Mouse (Mus musculus) ovary, postnatal 10 days (tissue): ENCODE measurements around the gene Prr15l.

Source experiments
- DNase-seq: peaks from one replicate; pipeline ENCODE4 v3.0.0; 2022; ENCODE audit warnings: low spot score

Prr15l gene

GRCm38 (mm10) chr11:96919003-96919402 is 8.9 kb upstream of the Prr15l start:
- DNase-seq = no peak

DNA sequence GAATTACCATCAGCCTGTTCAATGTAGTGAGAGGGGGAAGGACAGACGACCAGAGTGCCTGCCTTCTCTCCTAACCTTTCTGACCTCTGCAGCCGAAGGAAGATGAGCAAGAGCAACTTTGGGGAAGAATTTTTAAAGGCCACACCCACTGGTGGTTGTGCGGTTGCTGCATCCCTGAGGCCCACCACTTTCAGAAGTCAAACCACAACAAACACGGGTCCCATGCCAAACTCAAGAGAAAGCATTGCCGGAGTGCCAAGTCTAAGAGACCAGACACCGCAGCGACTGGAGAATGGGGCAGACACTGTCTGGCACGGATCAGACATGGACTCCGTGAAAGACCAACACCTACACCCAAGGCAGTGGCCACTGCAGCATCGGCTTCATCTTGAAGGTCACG is 3.0 kb upstream of the Prr15l start:
- DNase-seq = no peak

DNA sequence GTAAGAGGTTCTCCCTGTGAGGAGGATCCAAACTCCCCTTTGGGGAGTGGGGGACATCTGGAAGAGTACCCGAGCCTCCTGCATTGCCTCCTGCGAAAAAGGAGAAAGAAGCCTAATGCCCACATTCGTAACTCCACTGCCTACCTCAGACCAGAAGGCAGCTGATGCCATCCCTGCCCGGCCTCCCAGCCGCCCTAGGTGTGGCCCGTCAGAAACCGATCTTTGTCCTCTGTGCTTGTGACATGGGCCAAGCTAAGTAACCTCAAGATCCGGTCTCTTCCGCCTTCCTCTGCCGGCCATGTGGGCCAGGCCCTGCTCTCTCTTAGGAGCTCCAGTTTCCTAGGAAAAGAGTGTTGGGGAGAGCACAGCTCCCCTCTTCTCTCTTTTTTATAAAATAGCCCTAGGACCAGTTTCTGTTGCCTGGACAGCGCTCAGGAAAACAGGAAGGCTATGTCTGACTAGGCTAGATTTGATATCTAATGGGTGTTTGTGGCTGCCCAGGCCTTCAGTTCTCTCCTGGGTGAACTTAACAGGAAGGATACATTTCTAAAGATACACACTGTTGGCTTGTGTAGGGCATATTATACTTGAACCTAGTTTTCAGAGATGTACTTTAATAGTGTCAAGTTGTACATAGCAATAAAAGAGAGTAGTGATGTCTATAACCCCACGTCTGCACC is 2.3 kb upstream of the Prr15l start:
- DNase-seq = no peak

DNA sequence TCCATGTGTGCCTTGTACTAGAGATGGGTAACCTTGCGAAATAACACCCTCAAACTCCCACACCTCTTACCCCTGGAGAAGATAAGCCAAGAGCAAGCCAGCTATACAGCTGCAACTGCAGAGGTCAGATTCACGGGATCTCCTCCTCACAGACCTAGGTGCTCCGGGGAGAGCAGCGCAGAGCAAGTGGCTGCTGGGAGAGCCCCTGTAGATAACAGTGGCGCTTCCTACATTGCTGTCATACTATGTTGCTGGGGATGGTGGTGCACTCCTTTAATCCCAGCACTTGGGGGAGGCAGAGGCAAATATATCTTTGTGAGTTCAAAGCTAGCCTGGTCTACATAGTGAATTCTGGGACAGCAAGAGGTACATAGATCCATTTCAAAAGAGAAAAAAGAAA is 1.3 kb upstream of the Prr15l start:
- DNase-seq = no peak

DNA sequence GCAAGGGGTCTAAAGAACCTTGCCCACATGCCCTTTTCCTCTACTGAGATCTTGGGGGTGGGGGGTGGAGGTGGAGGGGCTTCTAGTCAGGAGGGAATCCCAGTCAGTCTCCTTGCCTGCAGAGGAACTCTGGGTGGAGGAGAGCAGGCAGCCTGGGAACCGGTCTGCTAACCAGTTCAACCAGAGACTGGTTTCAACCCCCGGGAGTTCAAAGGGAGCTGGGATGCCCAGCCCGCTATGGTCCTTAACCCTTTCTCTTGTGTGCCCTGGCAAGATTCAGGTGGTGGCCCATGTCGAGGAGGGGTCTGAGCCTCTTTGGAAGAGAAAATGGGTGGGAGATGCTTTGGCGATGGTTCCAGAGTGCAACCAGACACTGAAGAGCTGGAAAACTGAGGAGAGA is 787 bp downstream of the Prr15l start:
- no peak for DNase-seq

GRCm38 (mm10) chr11:96929096-96929765 is 1.3 kb downstream of the Prr15l start:
- no peak for DNase-seq

DNA sequence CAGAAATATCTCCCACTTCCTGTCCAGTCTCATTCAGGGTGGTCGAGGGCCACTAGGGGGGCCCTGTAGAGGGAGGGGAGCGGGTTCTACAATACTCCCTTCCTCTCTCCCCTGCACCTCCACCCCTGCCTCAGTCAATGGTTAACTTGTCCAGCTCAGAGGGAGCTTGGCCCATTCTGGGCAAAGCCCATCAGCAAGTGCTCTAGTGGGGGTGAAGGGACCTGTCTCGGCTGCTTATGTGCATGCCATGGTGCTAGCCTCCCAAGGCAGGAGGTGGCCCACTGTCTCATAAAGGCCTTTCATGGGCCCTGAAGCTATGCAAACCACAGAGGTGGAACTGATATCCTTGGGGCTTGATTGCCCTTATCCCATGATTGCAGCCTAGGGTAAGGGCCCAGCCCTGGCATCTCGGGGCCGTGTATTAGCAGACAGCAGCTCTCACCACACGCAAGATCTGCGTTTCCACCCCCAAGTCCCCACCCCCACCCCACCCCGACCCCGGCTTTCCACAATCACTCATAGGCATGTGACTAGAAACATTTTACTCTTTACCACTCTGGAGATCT is 1.9 kb downstream of the Prr15l start:
- no peak for DNase-seq

DNA sequence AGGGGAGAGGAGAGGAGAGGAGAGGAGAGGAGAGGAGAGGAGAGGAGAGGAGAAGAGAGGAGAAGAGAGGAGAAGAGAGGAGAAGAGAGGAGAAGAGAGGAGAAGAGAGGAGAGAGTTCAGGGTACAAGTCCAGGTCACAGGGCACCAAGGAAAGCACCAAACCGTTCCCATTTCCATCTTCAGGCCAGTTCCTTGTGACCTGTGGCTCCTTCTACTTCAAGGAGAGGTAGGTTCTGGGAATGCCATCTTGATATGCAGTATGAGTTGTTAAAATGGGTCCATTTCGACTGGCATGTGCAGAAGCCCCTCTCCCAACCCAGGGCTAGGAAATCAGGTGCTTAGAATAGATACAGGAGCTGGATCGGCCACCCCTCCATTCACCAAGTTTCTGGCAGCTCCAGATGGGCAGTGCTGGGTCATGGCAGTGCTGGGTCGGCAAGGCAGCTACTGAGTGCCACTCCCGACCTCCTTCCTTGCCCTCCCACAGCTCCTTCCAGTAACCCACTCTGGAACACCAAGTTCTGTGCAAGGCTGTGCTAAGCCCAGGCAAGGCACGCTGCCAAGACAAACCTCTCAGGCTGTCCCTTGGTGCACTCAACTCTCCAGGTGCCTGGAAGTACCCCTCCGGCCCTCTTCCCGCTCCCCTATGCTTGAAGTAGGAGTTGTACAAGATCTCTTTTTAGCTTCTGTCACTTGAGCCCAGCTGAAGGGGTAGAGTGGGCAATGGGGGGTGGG is 3.6 kb downstream of the Prr15l start:
- DNase-seq = no peak

DNA sequence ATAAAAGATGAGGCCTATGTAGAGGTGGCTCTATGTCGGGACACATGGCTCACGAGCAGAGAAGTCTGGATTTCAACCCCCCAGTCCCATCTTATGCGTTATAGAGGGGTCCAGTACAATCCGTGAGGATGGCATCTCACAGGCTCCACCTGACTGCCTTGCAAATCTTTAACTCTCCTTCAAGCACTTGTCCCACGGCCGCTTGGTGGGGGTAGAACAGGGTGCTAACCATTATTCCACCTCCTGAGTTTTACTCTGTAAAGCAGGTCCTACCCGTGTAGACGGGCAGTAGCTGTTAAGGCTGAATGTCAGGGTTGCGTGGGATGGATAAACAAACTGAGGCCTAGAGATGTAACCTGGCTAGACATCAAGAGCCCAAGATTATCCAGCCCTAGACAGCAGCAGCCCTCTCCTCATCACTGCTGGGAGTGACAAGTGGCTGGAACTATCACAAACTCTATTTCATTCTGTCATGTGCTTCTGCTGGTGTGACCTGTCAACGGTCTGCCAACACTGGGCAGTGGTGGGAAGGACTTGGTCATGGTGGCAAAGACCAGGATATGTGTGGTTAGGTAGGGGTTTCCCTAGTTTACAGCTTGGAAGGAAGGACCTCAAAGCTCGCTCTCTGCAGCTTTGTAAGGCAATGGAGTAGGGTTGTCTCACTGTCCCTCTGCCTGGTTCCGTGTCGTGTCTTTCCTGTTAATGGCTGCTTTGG is 5.8 kb downstream of the Prr15l start:
- DNase-seq = no peak

DNA sequence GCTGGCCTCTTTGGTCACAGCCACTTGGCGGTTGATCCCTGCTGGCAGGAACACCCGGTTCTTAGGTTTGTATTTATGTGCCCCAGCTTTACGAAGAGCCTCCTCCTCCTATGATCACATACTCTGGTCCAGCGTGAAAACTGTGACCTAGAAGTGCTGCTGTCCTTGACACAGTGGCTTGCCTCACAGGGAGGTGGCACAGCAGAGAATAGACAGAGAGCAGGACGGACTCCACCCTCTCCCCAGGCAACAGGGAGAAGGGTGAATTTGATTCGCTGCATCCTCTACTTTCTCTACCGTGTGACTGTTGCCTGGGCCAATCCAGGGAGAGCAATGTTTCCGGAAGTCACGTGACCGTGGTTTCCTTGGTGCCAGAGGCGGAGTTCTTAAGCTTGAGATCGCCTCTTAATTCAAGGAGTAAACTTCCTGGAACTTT is 7.0 kb downstream of the Prr15l start:
- no peak for DNase-seq

- no peak for DNase-seq
Measured at GRCm38 (mm10) chr11:96935872-96936650, 8.2 kb downstream of the Prr15l start.

DNA sequence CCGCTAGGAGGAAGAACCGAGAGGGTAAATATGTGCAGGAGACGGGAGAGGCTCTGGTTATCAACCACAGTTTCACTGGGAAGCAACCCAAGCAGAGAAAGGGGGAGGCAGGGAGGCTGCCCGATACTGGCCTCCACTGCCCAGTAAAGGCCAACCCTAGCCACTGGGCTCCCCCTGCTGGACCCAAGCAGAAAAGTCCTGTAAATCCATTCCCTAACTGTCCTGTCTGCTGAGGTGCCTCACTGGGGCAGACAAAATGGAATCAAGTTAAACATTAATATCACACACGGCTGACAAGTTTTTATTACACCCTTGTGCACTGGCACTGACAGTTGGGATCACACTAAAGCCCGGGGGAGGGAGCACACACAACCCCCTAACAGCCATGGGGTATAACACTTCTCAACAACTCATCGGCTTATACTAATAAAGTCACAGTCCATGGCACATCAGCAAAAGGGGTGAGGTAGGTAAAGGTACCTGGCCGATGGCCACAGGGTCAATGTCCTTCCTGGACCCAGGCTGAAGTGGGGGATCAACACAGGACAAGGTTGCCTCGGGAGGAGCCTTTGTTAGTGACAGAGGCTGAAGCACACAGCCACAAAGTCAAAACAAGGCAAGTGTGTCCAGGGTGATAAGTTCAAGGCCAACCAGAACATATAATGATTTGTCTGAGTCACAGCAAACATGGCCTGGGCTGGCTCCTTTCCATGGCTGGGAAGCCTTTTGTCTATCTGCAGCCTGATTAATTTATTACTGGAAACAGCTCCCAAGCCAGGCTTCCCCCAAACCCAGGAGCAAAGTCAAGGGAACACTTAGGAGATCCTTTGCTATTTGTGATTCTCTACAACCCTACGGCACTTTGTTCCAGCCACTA is 9.9 kb downstream of the Prr15l start:
- DNase-seq = no peak

- no peak for DNase-seq
Measured at GRCm38 (mm10) chr11:96938426-96938800, 10.5 kb downstream of the Prr15l start.

DNA sequence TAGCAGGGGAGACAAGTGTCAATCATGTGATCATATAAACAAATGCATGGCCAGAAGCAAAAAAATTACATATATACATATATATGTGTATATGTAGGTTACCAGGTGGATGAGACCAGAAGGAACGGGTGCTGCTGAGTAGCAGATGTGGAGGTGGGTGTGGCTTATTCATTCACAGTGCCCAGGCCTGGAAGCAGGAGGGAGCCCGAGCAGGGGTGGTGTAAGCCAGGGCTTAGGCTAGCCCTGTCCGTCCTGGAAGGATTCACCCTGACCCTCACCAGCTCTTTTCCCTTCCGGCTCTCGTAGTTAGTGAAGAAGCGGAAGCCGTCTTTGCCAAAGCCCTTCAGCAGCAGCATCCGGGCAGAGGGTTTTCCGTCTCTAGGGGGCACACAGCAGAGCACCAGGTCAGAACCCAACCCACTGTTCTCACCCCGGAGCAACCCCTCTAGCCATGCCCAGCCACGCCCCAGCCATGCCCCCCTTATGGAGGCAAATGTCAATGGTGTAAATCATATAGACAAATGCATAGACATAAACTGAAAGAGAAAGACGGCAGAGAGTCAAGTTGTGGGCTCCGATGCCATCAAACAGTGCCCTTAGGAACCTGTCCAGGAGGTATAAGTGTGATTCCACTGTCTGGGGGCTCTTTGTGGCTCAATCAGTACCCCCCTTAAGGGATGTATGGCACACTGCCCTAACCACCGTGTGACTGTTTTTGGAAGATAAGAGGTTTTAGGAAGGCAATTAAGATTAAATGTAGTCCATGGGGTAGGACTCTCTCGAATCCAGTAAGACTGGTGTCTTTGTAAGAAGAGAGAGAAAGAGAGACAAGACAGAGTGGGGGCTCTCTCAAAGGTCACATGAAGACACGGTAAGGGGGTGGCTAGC is 12.9 kb downstream of the Prr15l start:
- DNase-seq = no peak

DNA sequence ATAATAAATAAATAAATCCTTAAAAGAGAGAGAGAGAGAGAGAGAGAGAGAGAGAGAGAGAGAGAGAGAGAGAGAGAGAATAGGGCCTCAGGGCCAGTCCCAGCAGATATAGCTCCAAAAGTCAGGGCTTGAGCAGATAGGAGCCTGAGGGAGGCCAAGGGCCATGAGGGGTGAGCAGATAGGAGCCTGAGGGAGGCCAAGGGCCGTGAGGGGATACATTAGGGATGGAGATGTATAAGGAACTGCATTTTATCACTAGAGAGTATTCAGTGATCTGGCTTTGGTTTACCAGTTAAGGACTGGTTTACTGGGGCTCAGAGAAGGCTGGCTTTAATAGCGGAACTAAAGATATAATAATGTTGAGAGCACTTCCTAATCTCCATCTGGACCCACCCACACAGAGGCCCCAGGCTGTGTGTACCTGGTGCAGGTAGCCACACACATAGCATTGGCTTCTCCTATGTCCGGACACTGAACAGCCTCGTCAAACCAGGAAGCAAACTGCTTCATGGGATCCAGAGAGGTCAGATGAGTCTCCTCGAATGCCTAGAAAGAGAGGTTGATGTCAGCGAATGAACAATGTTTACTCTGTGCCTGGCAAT is 14.2 kb downstream of the Prr15l start:
- DNase-seq = no peak

GRCm38 (mm10) chr11:96943746-96944304 is 15.9 kb downstream of the Prr15l start, which contains the start of gene Pnpo:
Gene Pnpo, minus strand, starts transcription at chr11:96943986.
- peak; percentile 56 for DNase-seq

GRCm38 (mm10) chr11:96944844-96945580 is 17.1 kb downstream of the Prr15l start:
- no peak for DNase-seq

GRCm38 (mm10) chr11:96946498-96946897 is 18.6 kb downstream of the Prr15l start:
- DNase-seq = no peak
